Mouse (Mus musculus) embryonic facial prominence, embryonic 11.5 days (tissue): ENCODE data around the gene Cldn10. TPM values are rescaled to one million over a fixed set of nuclear protein-coding genes. Genes with fewer than 3 reads are reported as not detected.

Experiments used
- ATAC-seq: fragments of 200-750 bp; cut with Nextera tagmentation; replicated peaks from 2 replicates; pipeline ENCODE4 v1.8.0; 2017; ENCODE audit warnings: low read depth; ENCODE audit not compliant: insufficient number of reproducible peaks, low FRiP score, low TSS enrichment
- DNase-seq: peaks from one replicate; pipeline ENCODE4 v3.0.0-alpha.2; 2015; ENCODE audit warnings: low spot score
- H3K27ac ChIP-seq: fragments of 300-500 bp; sonication (generic); replicated peaks from 2 replicates; pipeline ENCODE4 v1.5.1; 2014; ENCODE audit warnings: mild to moderate bottlenecking, low read depth, low read length, control low read depth
- H3K27me3 ChIP-seq: fragments of 300-500 bp; sonication (generic); 2 replicates; pipeline ENCODE4 v1.6.1; 2014; ENCODE audit warnings: mild to moderate bottlenecking, low read length, moderate library complexity, mixed read lengths; ENCODE audit not compliant: control insufficient read depth, insufficient read depth
- H3K36me3 ChIP-seq: fragments of 300-500 bp; sonication (generic); replicated peaks from 2 replicates; pipeline ENCODE4 v1.6.1; 2014; ENCODE audit warnings: low read depth, mild to moderate bottlenecking, low read length, moderate library complexity, mixed read lengths; ENCODE audit not compliant: control insufficient read depth, insufficient read depth
- H3K4me1 ChIP-seq: fragments of 300-500 bp; sonication (generic); 2 replicates; pipeline ENCODE4 v1.6.1; 2014; ENCODE audit warnings: low read length, mixed read lengths; ENCODE audit not compliant: control insufficient read depth, insufficient read depth
- H3K4me2 ChIP-seq: fragments of 300-500 bp; sonication (generic); 2 replicates; pipeline ENCODE4 v1.6.1; 2014; ENCODE audit warnings: low read depth, mild to moderate bottlenecking, control low read depth, low read length, moderate library complexity
- H3K4me3 ChIP-seq: fragments of 300-500 bp; sonication (generic); 2 replicates; pipeline ENCODE4 v1.5.1; 2014; ENCODE audit warnings: low read depth, low read length, control low read depth
- H3K9ac ChIP-seq: fragments of 300-500 bp; sonication (generic); replicated peaks from 2 replicates; pipeline ENCODE4 v1.6.1; 2014; ENCODE audit warnings: mild to moderate bottlenecking, control low read depth, low read length
- H3K9me3 ChIP-seq: fragments of 300-500 bp; sonication (generic); replicated peaks from 2 replicates; pipeline ENCODE4 v1.6.1; 2016; ENCODE audit warnings: mild to moderate bottlenecking, low read length, inconsistent platforms, mixed read lengths; ENCODE audit not compliant: control insufficient read depth
- WGBS: fragments of 180-500 bp; shearing (Covaris S2); extraction: QIAGEN DNeasy Blood & Tissue Kit; methylation state at CpG from one replicate; pipeline ENCODE4 v1.1.7; 2014; 5-methylcytosine and 5-hydroxymethylcytosine counted together
- polyA plus RNA-seq: library from polyadenylated mRNA; unstranded; fragments of >200 nt; fragmentation: Nextera tagmentation; extraction: Ambion mirVana; gene quantifications from 2 replicates; pipeline ENCODE4 v1.2.1, GENCODE M21; 2014

Cldn10 gene
- polyA plus RNA-seq, 1 experiment from 2014 or later: 2.1 TPM

GRCm38 (mm10) chr14:118846834-118847233 is 59.1 kb downstream of the Cldn10 start:
- ATAC-seq (no peak), DNase-seq (no peak)
- no peak overlapping the region for H3K4me3 ChIP-seq
- H3K27me3 ChIP-seq: no peaks in the 10 kb centered on the region
- no peak overlapping the region for H3K9ac ChIP-seq
- H3K9me3 ChIP-seq: no peaks in the 10 kb centered on the region
- no peak overlapping the region for H3K4me2 ChIP-seq
- no peak overlapping the region for H3K27ac ChIP-seq
- no peaks in the 10 kb centered on the region; the same call in 1 of the 2 replicates for H3K4me1 ChIP-seq
- WGBS: 90% methylated on average over 10 of the region's 10 CpGs
- no peaks in the 10 kb centered on the region for H3K36me3 ChIP-seq

- H3K4me1 ChIP-seq: no peaks in the 10 kb centered on the region; the same call in 1 of the 2 replicates
- DNase-seq (no peak), ATAC-seq (no peak)
- H3K4me3 ChIP-seq: no peak overlapping the region
- H3K4me2 ChIP-seq: no peak overlapping the region
- H3K9me3 ChIP-seq: no peaks in the 10 kb centered on the region
- H3K9ac ChIP-seq: no peak overlapping the region
- no peak overlapping the region for H3K27ac ChIP-seq
- H3K36me3 ChIP-seq: no peaks in the 10 kb centered on the region
- WGBS: 73% methylated on average over 7 of the region's 7 CpGs
- no peaks in the 10 kb centered on the region for H3K27me3 ChIP-seq
Observed at GRCm38 (mm10) chr14:118848171-118848570, 60.5 kb downstream of the Cldn10 start.

GRCm38 (mm10) chr14:118850011-118850695 is 62.4 kb downstream of the Cldn10 start:
- Histone ChIP-seq H3K27ac (no peak overlapping the region), H3K4me3 (no peak overlapping the region), H3K4me2 (no peak overlapping the region), H3K9me3 (no peaks in the 10 kb centered on the region), H3K9ac (no peak overlapping the region), H3K27me3 (no peaks in the 10 kb centered on the region; the same call in 1 of the 2 replicates), H3K4me1 (0 out of 2 replicates have a peak, but pooled peaks cover 4% of the 10 kb centered on the region), H3K36me3 (no peaks in the 10 kb centered on the region)
- DNase-seq (no peak), ATAC-seq (no peak)
- 81% methylated on average over 11 of the region's 11 CpGs for WGBS

- DNase-seq (no peak), ATAC-seq (no peak)
- Histone ChIP-seq H3K4me3 (no peak overlapping the region), H3K36me3 (no peaks in the 10 kb centered on the region), H3K9ac (no peak overlapping the region), H3K4me1 (0 out of 2 replicates have a peak, but pooled peaks cover 4% of the 10 kb centered on the region), H3K27ac (no peak overlapping the region), H3K27me3 (no peaks in the 10 kb centered on the region; the same call in 1 of the 2 replicates), H3K4me2 (no peak overlapping the region), H3K9me3 (no peaks in the 10 kb centered on the region)
- WGBS: 61% methylated on average over 4 of the region's 4 CpGs
Observed at GRCm38 (mm10) chr14:118850696-118851035, 63.0 kb downstream of the Cldn10 start.

GRCm38 (mm10) chr14:118851496-118852107 is 63.9 kb downstream of the Cldn10 start:
- no peak overlapping the region for H3K4me3 ChIP-seq
- peaks cover 4% of the 10 kb centered on the region; the same call in 1 of the 2 replicates for H3K27me3 ChIP-seq
- DNase-seq (no peak), ATAC-seq (no peak)
- H3K4me2 ChIP-seq: no peak overlapping the region
- H3K9ac ChIP-seq: no peak overlapping the region
- 0 out of 2 replicates have a peak, but pooled peaks cover 4% of the 10 kb centered on the region for H3K4me1 ChIP-seq
- no peak overlapping the region for H3K27ac ChIP-seq
- no peaks in the 10 kb centered on the region for H3K36me3 ChIP-seq
- no peaks in the 10 kb centered on the region for H3K9me3 ChIP-seq
- WGBS: 71% methylated on average over 6 of the region's 6 CpGs

- Histone ChIP-seq H3K27ac (no peak overlapping the region), H3K36me3 (no peaks in the 10 kb centered on the region), H3K9me3 (no peaks in the 10 kb centered on the region), H3K4me1 (0 out of 2 replicates have a peak, but pooled peaks cover 4% of the 10 kb centered on the region), H3K27me3 (peaks cover 4% of the 10 kb centered on the region; the same call in 1 of the 2 replicates), H3K9ac (peak overlapping the region; percentile 23), H3K4me3 (peak overlapping the region; percentile 40), H3K4me2 (peak overlapping the region; percentile 95)
- peak; percentile 61 for ATAC-seq
- WGBS: under 1% methylated on average over 48 of the region's 48 CpGs
- DNase-seq: peak; percentile 77
Observed at GRCm38 (mm10) chr14:118854371-118855114, 66.8 kb downstream of the Cldn10 start.

GRCm38 (mm10) chr14:118855141-118855800 is 67.6 kb downstream of the Cldn10 start:
- DNase-seq (peak; percentile 40), ATAC-seq (peak; percentile 22; the same call in 1 of the 2 replicates)
- Histone ChIP-seq H3K36me3 (no peaks in the 10 kb centered on the region), H3K27ac (no peak overlapping the region), H3K9ac (peak overlapping the region; percentile 23), H3K4me3 (peak overlapping the region; percentile 40), H3K4me1 (0 out of 2 replicates have a peak, but pooled peaks cover 4% of the 10 kb centered on the region), H3K4me2 (peak overlapping the region; percentile 95), H3K9me3 (no peaks in the 10 kb centered on the region), H3K27me3 (peaks cover 4% of the 10 kb centered on the region; the same call in 1 of the 2 replicates)
- WGBS: 2% methylated on average over 28 of the region's 28 CpGs
